Mouse (Mus musculus) WW6 (cell line): ENCODE data around the gene Rasip1.

Source experiments
- DNase-seq: peaks from one replicate; pipeline ENCODE4 v3.0.0-alpha.2; 2013; ENCODE audit warnings: low read depth, low spot score

The Rasip1 gene

GRCm38 (mm10) chr7:45685811-45686210 is 58.5 kb downstream of the Rasip1 start:
- DNase-seq: no peak

DNA sequence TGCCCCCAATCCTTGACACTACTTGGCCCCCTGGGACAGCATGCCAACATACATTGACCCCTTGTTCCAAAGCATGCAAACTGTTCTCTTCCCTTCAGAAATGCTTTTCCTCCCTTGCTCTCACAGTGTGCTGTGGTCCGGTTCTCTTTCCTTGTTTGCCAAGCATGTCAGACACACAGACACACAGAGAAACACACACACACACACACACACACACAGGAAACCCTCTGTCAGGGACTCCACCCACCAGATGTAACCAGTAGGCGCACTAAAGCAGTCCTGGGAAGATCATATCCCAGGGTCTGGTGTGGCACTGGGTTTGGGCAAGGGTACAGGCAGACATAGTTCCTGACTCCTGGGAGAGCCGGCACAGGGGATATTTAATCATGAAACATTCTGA is 59.6 kb downstream of the Rasip1 start:
- DNase-seq: no peak
